Mouse (Mus musculus) megakaryocyte, adult 5-6 weeks (primary cell): ENCODE data around the gene Kantr. TPM values are rescaled to one million over a fixed set of nuclear protein-coding genes. Genes with fewer than 3 reads are reported as not detected.
"Not testable (repeated sequence)": the region's sequence is repeated elsewhere in the genome, so short reads cannot be mapped to it uniquely, and the experiment has no call there.

Experiments
- ATAC-seq: 2 replicates; pipeline ENCODE4 v1.8.0; 2016; ENCODE audit warnings: mild to moderate bottlenecking, inconsistent platforms; ENCODE audit not compliant: poor library complexity, severe bottlenecking
- total RNA-seq, 2 experiments: library from RNA; stranded (forward) in 1 of 2; stranded (reverse) in 1 of 2; fragments of 153-499, 151-499 nt in 1 of 2; fragments of 221-1000, 200-1000 nt in 1 of 2; gene quantifications; 2 replicates each; pipeline versions ENCODE4 v1.2.3 to v1.2.4; 2015 to 2017

Kantr gene
- total RNA-seq, 2 experiments from 2014 or later = 3.4 to 18.1 TPM

DNA sequence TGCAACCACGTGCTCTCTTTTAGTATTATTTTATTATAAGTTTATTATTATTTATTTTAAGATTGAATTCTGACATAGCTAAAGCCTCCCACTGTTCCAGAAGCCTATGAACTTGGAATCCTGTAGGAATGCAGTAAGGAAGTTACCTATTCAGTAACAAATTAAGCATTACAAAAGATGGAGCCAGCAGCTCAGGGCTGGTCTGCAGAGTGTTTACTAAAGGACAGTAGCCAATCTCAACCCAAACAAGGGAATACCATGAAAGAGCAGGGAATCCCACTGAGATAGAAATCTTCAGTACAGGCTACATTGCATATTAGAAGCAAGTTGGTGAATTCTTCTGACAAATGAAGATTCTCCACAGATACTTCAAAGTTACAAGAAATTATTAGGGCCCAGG, 40.3 kb downstream of the Kantr start:
- ATAC-seq = not testable (repeated sequence)

DNA sequence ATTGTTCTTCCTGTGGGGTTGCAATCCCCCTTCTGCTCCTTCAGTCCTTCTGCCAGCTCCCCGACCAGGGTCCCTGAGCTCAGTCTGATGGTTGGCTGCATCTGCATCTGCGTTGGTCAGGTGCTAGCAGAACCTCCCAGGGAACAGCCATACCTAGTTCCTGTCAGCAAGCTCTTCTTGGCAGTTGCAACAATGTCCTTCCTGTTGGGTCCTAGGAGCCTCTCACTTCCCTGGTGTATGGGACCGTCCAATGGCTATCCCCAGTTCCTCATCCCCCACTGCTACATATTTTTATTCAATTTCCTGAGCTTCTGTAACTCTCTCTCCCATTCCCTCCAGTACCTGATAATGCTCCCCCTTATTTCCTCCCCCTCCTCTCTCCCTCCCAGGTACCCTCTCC, 42.5 kb downstream of the Kantr start:
- no peak for ATAC-seq

DNA sequence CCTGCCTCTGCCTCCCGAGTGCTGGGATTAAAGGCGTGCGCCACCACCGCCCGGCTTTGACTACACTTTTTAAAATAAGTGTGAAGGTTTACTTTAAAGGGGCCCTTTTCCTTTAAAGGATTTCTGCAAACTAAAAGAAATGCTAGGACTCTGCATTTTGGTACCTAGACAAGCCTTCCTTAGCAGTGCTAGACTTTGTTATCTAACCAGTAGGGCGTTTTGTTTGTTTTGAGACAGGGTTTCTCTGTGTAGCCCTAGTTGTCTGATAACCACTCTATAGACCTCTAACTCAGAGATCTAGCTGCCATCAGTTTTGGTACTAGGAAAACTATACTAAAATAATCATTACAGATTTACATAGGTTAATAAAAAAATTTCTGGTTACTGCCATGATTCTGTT, 47.9 kb downstream of the Kantr start:
- no peak for ATAC-seq

DNA sequence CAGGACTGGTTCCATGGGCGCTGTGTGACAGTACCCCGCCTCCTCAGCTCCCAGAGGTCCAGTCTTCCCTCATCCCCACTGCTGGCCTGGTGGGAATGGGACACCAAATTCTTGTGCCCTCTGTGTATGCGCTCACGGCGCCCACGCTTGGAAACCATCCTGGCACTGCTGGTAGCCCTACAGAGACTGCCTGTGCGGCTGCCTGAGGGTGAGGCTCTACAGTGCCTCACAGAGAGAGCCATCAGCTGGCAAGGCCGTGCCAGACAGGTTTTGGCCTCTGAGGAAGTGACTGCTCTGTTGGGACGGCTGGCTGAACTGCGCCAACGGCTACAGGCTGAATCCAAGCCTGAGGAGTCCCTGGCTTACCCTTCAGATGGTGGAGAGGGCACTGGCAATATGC, 56.1 kb downstream of the Kantr start:
- no peak for ATAC-seq

Other genes starting within 250 kb of the Kantr start
- 9.0 and 10.5 TPM in 2 replicates for gene Iqsec2, start 183.2 kb downstream of the Kantr start, total RNA-seq (2015)
- gene Iqsec2, start 183.2 kb downstream of the Kantr start, total RNA-seq (2017) = 5.1 and 8.7 TPM in 2 replicates
- gene Kdm5c, start 94.5 kb downstream of the Kantr start, total RNA-seq (2015) = 21.1 and 21.9 TPM in 2 replicates
- gene Kdm5c, start 94.5 kb downstream of the Kantr start, total RNA-seq (2017) = 29.1 and 31.0 TPM in 2 replicates
- 4.3 and 9.1 TPM in 2 replicates for gene Tspyl2, start 14.9 kb upstream of the Kantr start, total RNA-seq (2015)
- 9.7 and 23.0 TPM in 2 replicates for gene Tspyl2, start 14.9 kb upstream of the Kantr start, total RNA-seq (2017)
- not detected in 2 replicates for gene Gpr173, start 41.2 kb upstream of the Kantr start, total RNA-seq (2015)
- gene Gpr173, start 41.2 kb upstream of the Kantr start, total RNA-seq (2017) = not detected in 2 replicates
- not detected in 2 replicates for gene Cldn34a, start 235.8 kb upstream of the Kantr start, total RNA-seq (2015)
- gene Cldn34a, start 235.8 kb upstream of the Kantr start, total RNA-seq (2017) = not detected in 2 replicates